Mouse (Mus musculus) embryonic fibroblast, embryonic 13.5 days (primary cell): ENCODE data around the gene Rere.

Experiments
- CTCF ChIP-seq: IDR thresholded peaks from 2 replicates; pipeline ENCODE4 v1.5.1; 2011; ENCODE audit warnings: mild to moderate bottlenecking, control low read depth, low read length, moderate library complexity, borderline replicate concordance; ENCODE audit not compliant: insufficient read depth
- POLR2A ChIP-seq: IDR thresholded peaks from 2 replicates; pipeline ENCODE4 v1.6.1; 2011; ENCODE audit warnings: low read depth, mild to moderate bottlenecking, control low read depth, low read length, moderate library complexity

GRCm38 (mm10) chr4:150651390-150652277 is 370.2 kb downstream of the Rere start, which contains the start of gene Slc45a1:
- TF ChIP-seq CTCF (no peak), POLR2A (no peak)
